Mouse (Mus musculus) central nervous system, embryonic 14 days (tissue): Measurements from ENCODE around the gene Hsf5. TPM values are rescaled to one million over a fixed set of nuclear protein-coding genes. Genes with fewer than 3 reads are reported as not detected.

Experiments
- polyA plus RNA-seq: library from polyadenylated mRNA; depleted of rRNA; stranded (reverse); fragments of >200 nt; gene quantifications from 2 replicates; pipeline ENCODE4 v1.2.3, GENCODE M21; 2012; rRNA removed

Hsf5 gene
- 0.23 and 0.30 TPM in 2 replicates for polyA plus RNA-seq

DNA sequence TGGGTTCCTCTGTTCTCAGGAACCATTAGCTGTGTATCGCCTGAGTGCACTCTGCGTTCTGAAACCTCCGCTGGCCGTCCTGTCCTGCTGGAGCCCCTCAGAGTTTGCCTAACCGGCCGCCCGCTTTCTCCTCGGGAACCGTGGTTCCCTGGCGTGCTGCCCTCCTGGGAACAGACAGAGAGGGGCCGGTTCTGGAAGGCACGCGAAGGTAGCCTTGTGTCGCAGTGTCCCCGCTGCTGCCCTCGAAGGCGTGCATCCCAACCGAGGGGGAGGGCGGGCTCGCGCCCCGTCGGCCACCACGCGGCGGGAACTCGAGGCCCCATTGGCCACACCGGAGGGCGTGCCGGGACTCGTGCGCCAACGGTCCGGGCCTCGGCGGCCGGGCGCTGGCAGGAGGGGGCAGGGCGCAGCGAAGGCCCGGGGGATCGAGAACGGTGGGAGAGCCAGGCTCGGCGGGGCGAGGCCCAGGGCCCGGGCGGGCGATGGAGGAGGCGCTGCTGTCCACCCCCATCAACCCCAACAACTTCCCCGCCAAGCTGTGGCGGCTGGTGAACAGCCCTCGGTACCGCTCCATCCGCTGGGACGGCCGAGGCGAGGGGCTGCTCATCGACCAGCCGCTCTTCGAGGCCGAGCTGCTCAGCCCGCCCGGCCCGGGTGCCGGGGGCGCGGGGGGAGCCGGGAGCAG is at the start of gene Hsf5:
Gene Hsf5 (plus strand): TSS at position 375 of the 685 bp plus-strand sequence.

DNA sequence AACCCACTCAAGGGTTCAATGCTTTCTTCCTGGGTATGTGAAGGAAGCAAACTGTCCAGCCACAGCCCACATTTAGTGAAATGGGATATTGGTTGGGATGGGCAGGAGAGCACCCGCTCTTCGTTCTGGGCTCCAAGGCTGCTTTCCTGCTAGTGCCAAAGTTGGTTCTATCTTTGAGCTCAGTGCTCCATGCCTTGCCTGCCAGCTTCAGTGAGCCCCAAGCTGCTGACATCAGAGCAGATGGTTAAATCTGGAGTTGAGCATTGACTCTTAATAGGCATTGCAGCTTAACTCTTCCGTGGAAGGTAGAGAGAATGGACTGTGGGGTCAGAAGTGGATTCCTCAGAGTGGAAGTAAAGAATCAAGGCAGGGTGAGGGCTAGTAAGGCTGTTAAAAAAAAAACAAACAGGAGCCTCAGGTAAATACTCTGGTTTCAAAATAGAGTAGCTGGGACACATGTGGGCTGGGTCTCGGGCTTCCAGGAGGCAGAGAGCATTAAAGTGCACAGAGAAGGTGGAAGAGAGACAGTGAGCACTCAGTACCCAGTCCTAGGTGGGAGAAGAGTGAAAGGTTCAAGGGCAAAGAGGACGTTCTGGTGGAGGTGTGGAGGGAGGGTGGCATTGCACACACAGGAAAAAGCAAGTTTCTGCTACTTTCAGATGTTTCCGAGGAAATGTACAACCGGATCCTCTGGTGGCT is 48.6 kb upstream of the Hsf5 start, which contains the start of gene Sept4:
Gene Sept4 (plus strand): TSS at position 649 of the 699 bp plus-strand sequence.

DNA sequence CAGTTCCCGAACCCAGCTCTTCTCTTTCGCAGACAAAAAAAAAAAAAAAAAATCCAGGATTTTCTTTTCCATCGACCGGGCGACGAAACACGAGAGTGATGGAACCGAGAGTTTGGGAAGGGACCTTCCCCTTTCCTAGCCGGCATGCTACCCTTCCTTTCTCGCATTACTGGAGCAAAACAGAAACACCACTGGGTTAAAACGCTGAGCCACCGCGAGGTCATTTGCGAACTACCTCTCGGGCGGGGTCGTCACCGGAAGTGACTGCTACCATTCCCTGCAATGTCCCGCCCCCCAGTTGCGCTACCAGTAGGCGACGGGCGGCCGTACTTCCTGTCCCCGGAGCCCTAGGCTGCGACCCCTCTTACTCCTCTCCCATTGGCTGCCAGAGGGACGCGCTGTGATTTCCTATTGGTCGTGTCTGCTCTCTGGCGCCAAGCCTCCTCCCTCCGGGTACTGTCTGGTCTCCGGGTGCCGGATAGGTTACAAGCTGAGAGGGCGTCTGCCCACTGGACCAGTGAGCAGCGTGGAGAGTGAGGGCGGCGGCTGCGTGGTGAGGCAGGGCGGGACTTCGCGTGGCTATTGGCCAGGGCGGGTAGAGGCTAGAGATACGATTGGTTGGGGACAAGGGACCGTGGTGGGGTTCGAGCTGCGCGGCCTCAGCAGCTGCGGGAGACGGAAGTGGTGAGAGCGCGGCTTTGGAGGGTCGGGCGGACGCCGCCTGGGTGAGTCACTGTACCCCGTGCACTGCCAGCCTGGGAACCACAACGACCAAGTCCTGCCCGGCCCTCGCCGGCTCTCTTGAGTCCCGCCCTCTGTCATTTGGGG is 25.2 kb upstream of the Hsf5 start, which contains the start of gene Mtmr4:
Gene Mtmr4 (plus strand): TSS at position 637 of the 828 bp plus-strand sequence.

DNA sequence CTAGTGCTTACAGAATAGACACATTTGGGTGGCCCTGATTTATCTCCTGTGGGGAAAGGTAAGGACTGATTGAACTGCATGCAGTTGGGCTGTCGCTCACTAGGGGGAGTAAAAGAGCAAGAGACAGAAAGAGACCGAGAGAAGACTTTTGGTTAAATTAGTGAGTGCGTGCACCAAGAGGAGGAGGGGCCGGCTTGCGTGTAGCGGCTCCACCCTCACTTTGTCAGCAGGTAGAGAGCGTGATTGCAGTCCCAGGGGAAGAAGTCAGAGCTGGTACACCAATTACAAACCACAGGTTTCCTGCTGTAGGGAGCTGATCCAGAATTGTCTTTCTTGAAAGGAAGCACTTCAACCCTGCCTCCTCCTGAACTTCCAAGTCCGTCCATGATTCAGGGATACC is 45.4 kb downstream of the Hsf5 start, which contains the start of gene Rnf43:
Gene Rnf43 (plus strand): TSS at position 316 of the 400 bp plus-strand sequence.

Other genes with a start within 250 kb of the Hsf5 start
- gene Rad51c, start 212.2 kb upstream of the Hsf5 start, polyA plus RNA-seq, result 6.9 and 7.5 TPM in 2 replicates
- gene Tex14, start 212.1 kb upstream of the Hsf5 start, polyA plus RNA-seq, result 0.31 and 1.3 TPM in 2 replicates
- gene Gm11492, start 50.5 kb upstream of the Hsf5 start, polyA plus RNA-seq, result not detected in 2 replicates
- 17.9 and 22.9 TPM in 2 replicates for gene Sept4, start 48.3 kb upstream of the Hsf5 start, polyA plus RNA-seq
- 61.5 and 66.5 TPM in 2 replicates for gene Mtmr4, start 25.0 kb upstream of the Hsf5 start, polyA plus RNA-seq
- 1.3 and 1.4 TPM in 2 replicates for gene Rnf43, start 45.6 kb downstream of the Hsf5 start, polyA plus RNA-seq
- gene Supt4a, start 120.4 kb downstream of the Hsf5 start, polyA plus RNA-seq, result 142 and 144 TPM in 2 replicates
- gene Tspoap1, start 143.4 kb downstream of the Hsf5 start, polyA plus RNA-seq, result 136 and 142 TPM in 2 replicates
- 0.63 and 1.4 TPM in 2 replicates for gene Mpo, start 176.4 kb downstream of the Hsf5 start, polyA plus RNA-seq
- 0.37 and 0.76 TPM in 2 replicates for gene Lpo, start 211.1 kb downstream of the Hsf5 start, polyA plus RNA-seq
- gene Mks1, start 236.1 kb downstream of the Hsf5 start, polyA plus RNA-seq, result 25.0 and 26.8 TPM in 2 replicates